22 mouse cellular contexts compared by ENCODE assay signal in genomic region chr19:6997721-6998290, GRCm38 (mm10). TPM values are rescaled to one million over a fixed set of nuclear protein-coding genes. Genes with fewer than 3 reads are reported as not detected.
DNase-seq lines count a peak whose midpoint lies in the region; ATAC-seq and TF ChIP-seq lines count a peak whose summit lies in the region.
"Had no signal": no experiment of that assay in that cellular context is flagged by ENCODE, and none has a peak within 500 bp of the region (broad histone marks: within the 10 kb centered on the region; RNA-seq: fewer than 3 reads in every experiment).

No protein-coding gene starts in this region.

- no peaks in the 10 kb centered on the region for H3K27me3 ChIP-seq in hindbrain, embryonic 12.5 days
- H3K27me3 ChIP-seq in hindbrain, embryonic 13.5 days, result no peaks in the 10 kb centered on the region
- H3K27me3 ChIP-seq in megakaryocyte, embryonic 14.5 days (replicated peaks), result no peaks in the 10 kb centered on the region
- no peaks in the 10 kb centered on the region for H3K27me3 ChIP-seq in MEL (ENCODE audit: control insufficient read depth in 1 of 2, insufficient read depth in 2 of 2, low read length in 2 of 2)
- H3K27me3 ChIP-seq: forebrain, embryonic 13.5 days; neural tube, embryonic 15.5 days had no signal

- no peak overlapping the region for H3K4me2 ChIP-seq in hindbrain, embryonic 12.5 days (replicated peaks)
- no peak overlapping the region for H3K4me2 ChIP-seq in hindbrain, embryonic 13.5 days
- H3K4me2 ChIP-seq: midbrain, embryonic 11.5 days had no signal

- H3K9me3 ChIP-seq in hindbrain, embryonic 12.5 days (replicated peaks), result no peaks in the 10 kb centered on the region
- no peaks in the 10 kb centered on the region for H3K9me3 ChIP-seq in hindbrain, embryonic 13.5 days
- H3K9me3 ChIP-seq in megakaryocyte, embryonic 14.5 days, result no peaks in the 10 kb centered on the region
- H3K9me3 ChIP-seq in MEL (replicated peaks; ENCODE audit: insufficient read depth, low read length), result no peaks in the 10 kb centered on the region
- H3K9me3 ChIP-seq: forebrain, embryonic 13.5 days; hindbrain, embryonic 10.5 days; neural tube, embryonic 15.5 days had no signal

- H3K9ac ChIP-seq in hindbrain, embryonic 12.5 days, result peak overlapping the region; percentile 18; the same call in 1 of the 2 replicates
- H3K9ac ChIP-seq in hindbrain, embryonic 13.5 days, result no peak overlapping the region
- H3K9ac ChIP-seq in MEL (ENCODE audit: control insufficient read depth, low read depth, low read length, poor library complexity, severe bottlenecking), result no peak overlapping the region
- H3K9ac ChIP-seq: liver, embryonic 14.5 days; lung, embryonic 14.5 days; neural tube, embryonic 15.5 days had no signal

- peaks cover 25% of the 10 kb centered on the region for H3K36me3 ChIP-seq in hindbrain, embryonic 12.5 days
- peaks cover 26% of the 10 kb centered on the region for H3K36me3 ChIP-seq in hindbrain, embryonic 13.5 days
- peaks cover 61% of the 10 kb centered on the region for H3K36me3 ChIP-seq in megakaryocyte, embryonic 14.5 days (replicated peaks; ENCODE audit: low read length)
- H3K36me3 ChIP-seq in MEL (ENCODE audit: control insufficient read depth in 1 of 2, insufficient read depth in 2 of 2, low read length in 2 of 2), result peaks cover 0 to 11% of the 10 kb centered on the region in 2 experiments; a peak in 2 of 4 replicates

- DNase-seq in adrenal gland, adult 2 months, result peak; percentile 4
- DNase-seq in adrenal gland, adult 8-10 months, result no peak
- DNase-seq in MEL (ENCODE audit: low read depth, low spot score), result no peak
- no peak for DNase-seq in frontal cortex, postnatal 14 days (ENCODE audit: low spot score in 2 of 2)
- DNase-seq: adrenal gland, postnatal 25 days; cerebellum, postnatal 36 days; embryo, embryonic 11 days; gastrocnemius, adult 2 months; kidney, adult 18-20 months; kidney, postnatal 14 days; lung, embryonic 14.5 days; right cerebral cortex, adult 18-20 months; right cerebral cortex, postnatal 4 days had no signal

- TF ChIP-seq POLR2A in MEL (IDR thresholded peaks at IDR 0.05; ENCODE audit: control insufficient read depth in 1 of 2, insufficient read depth in 1 of 2, low read depth in 1 of 2, low read length in 2 of 2, poor library complexity in 1 of 2), result peak in 1 of 2 experiments; percentile 32; a peak in 2 of 4 replicates

- 88% methylated on average over 9 of the region's 9 CpGs for WGBS in hindbrain, embryonic 12.5 days
- WGBS in hindbrain, embryonic 13.5 days, result 86% methylated on average over 9 of the region's 9 CpGs

- no peak for ATAC-seq in hindbrain, embryonic 12.5 days (ENCODE audit: low FRiP score)
- no peak for ATAC-seq in hindbrain, embryonic 13.5 days (ENCODE audit: low FRiP score)
- ATAC-seq in megakaryocyte, adult 5-6 weeks (ENCODE audit: poor library complexity, severe bottlenecking), result no peak
- ATAC-seq: forebrain, embryonic 13.5 days had no signal

- no peak for TF ChIP-seq RAD21 in MEL (IDR thresholded peaks at IDR 0.05; ENCODE audit: low read depth, low read length)

- no peak overlapping the region for H3K27ac ChIP-seq in hindbrain, embryonic 12.5 days
- H3K27ac ChIP-seq in hindbrain, embryonic 13.5 days, result no peak overlapping the region
- no peak overlapping the region for H3K27ac ChIP-seq in MEL (ENCODE audit: control insufficient read depth, low read depth, low read length)
- H3K27ac ChIP-seq: forebrain, embryonic 13.5 days; hindbrain, embryonic 10.5 days; liver, embryonic 14.5 days; neural tube, embryonic 15.5 days had no signal

- peaks cover 35% of the 10 kb centered on the region for H3K4me1 ChIP-seq in hindbrain, embryonic 12.5 days
- H3K4me1 ChIP-seq in hindbrain, embryonic 13.5 days (replicated peaks), result peaks cover 41% of the 10 kb centered on the region
- peaks cover 97% of the 10 kb centered on the region for H3K4me1 ChIP-seq in megakaryocyte, embryonic 14.5 days
- peaks cover 0 to 18% of the 10 kb centered on the region in 2 experiments; a peak in 3 of 4 replicates for H3K4me1 ChIP-seq in MEL (ENCODE audit: control insufficient read depth in 1 of 2, insufficient read depth in 2 of 2, low read length in 2 of 2)

- H3K4me3 ChIP-seq in hindbrain, embryonic 12.5 days, result no peak overlapping the region
- no peak overlapping the region for H3K4me3 ChIP-seq in hindbrain, embryonic 13.5 days
- peak overlapping the region; percentile 6 for H3K4me3 ChIP-seq in megakaryocyte, embryonic 14.5 days (replicated peaks)
- H3K4me3 ChIP-seq in MEL (ENCODE audit: control insufficient read depth in 1 of 2, insufficient read depth in 1 of 2, low read depth in 2 of 2, low read length in 2 of 2), result no peak overlapping the region

- peaks cover 2% of the 10 kb centered on the region; the same call in 1 of the 2 replicates for H3K79me2 ChIP-seq in MEL (ENCODE audit: control insufficient read depth, insufficient read depth, low read length, poor library complexity)

- TF ChIP-seq CTCF in MEL (IDR thresholded peaks at IDR 0.05 in 2 of 3, conservative IDR thresholded peaks at IDR 0.05 in 1 of 3; ENCODE audit: control insufficient read depth in 1 of 3, insufficient read depth in 1 of 3, low read depth in 2 of 3, low read length in 3 of 3, poor library complexity in 1 of 3, severe bottlenecking in 1 of 3), result no peak

- no peak for TF ChIP-seq EP300 in MEL (IDR thresholded peaks at IDR 0.05; ENCODE audit: low read depth in 1 of 2, low read length in 2 of 2)

RNA-seq across cellular contexts. Expression of gene Trpt1, which starts 1.9 kb away (rescaled TPM):
- total RNA-seq in adrenal gland, adult 2 months (2021), result 10 to 100 TPM; 11.5 to 16.3 TPM
- polyA plus RNA-seq in adrenal gland, adult 2 months (2012; rRNA removed), result 18.1 and 20.3 TPM in 2 replicates
- 10 to 100 TPM; 11.0 to 18.6 (median 15.0) TPM for total RNA-seq in adrenal gland, adult 8-10 months (2022)
- 8.7 and 12.6 TPM in 2 replicates for polyA plus RNA-seq in hindbrain, embryonic 12.5 days (2016; fragmentation: Nextera tagmentation; extraction: Ambion mirVana)
- 16.6 and 18.0 TPM in 2 replicates for polyA plus RNA-seq in hindbrain, embryonic 13.5 days (2015; fragmentation: Nextera tagmentation; extraction: Ambion mirVana)
- 0.57 TPM in 1 of 2 replicates, not detected in the other for polyA plus RNA-seq in megakaryocyte, embryonic 14.5 days (2012; ENCODE audit: insufficient read depth, low replicate concordance)
- total RNA-seq in megakaryocyte, adult 5-6 weeks (2015), result 1.5 and 3.4 TPM in 2 replicates
- 2.7 and 3.4 TPM in 2 replicates for total RNA-seq in megakaryocyte, adult 5-6 weeks (2017)
- total RNA-seq in MEL (2012; rRNA removed), result 1.2 and 1.8 TPM in 2 replicates
- 1 to 10 TPM in 1 of 2 experiments, not detected in 1; 2.3 TPM for polyA plus RNA-seq in MEL (2012; ENCODE audit: insufficient read depth in 1 of 2, insufficient read length in 2 of 2, low read depth in 1 of 2, low replicate concordance in 2 of 2, missing spikeins in 1 of 2)

RNA-seq across cellular contexts. Expression of gene Nudt22, which starts 1.9 kb away (rescaled TPM):
- 10 to 100 TPM; 28.3 to 40.7 TPM for total RNA-seq in adrenal gland, adult 2 months (2021)
- 122 and 130 TPM in 2 replicates for polyA plus RNA-seq in adrenal gland, adult 2 months (2012; rRNA removed)
- 10 to 100 TPM; 36.6 to 56.0 (median 48.7) TPM for total RNA-seq in adrenal gland, adult 8-10 months (2022)
- polyA plus RNA-seq in hindbrain, embryonic 12.5 days (2016; fragmentation: Nextera tagmentation; extraction: Ambion mirVana), result 20.1 and 20.2 TPM in 2 replicates
- 18.6 and 23.8 TPM in 2 replicates for polyA plus RNA-seq in hindbrain, embryonic 13.5 days (2015; fragmentation: Nextera tagmentation; extraction: Ambion mirVana)
- 6.7 and 9.1 TPM in 2 replicates for polyA plus RNA-seq in megakaryocyte, embryonic 14.5 days (2012; ENCODE audit: insufficient read depth, low replicate concordance)
- 16.6 and 29.0 TPM in 2 replicates for total RNA-seq in megakaryocyte, adult 5-6 weeks (2015)
- 10.1 and 16.0 TPM in 2 replicates for total RNA-seq in megakaryocyte, adult 5-6 weeks (2017)
- total RNA-seq in MEL (2012; rRNA removed), result 23.8 and 32.1 TPM in 2 replicates
- polyA plus RNA-seq in MEL (2012; ENCODE audit: insufficient read depth in 1 of 2, insufficient read length in 2 of 2, low read depth in 1 of 2, low replicate concordance in 2 of 2, missing spikeins in 1 of 2), result 10 to 100 TPM in 1 of 2 experiments, not detected in 1; 30.8 TPM

RNA-seq across cellular contexts. Expression of gene Dnajc4, which starts 5.4 kb away (rescaled TPM):
- 10 to 100 TPM; 42.6 to 50.7 TPM for total RNA-seq in adrenal gland, adult 2 months (2021)
- 43.0 and 47.5 TPM in 2 replicates for polyA plus RNA-seq in adrenal gland, adult 2 months (2012; rRNA removed)
- 10 to 100 TPM; 38.4 to 55.9 (median 43.3) TPM for total RNA-seq in adrenal gland, adult 8-10 months (2022)
- 20.5 and 24.0 TPM in 2 replicates for polyA plus RNA-seq in hindbrain, embryonic 12.5 days (2016; fragmentation: Nextera tagmentation; extraction: Ambion mirVana)
- polyA plus RNA-seq in hindbrain, embryonic 13.5 days (2015; fragmentation: Nextera tagmentation; extraction: Ambion mirVana), result 24.2 and 25.9 TPM in 2 replicates
- polyA plus RNA-seq in megakaryocyte, embryonic 14.5 days (2012; ENCODE audit: insufficient read depth, low replicate concordance), result 19.1 and 20.6 TPM in 2 replicates
- total RNA-seq in megakaryocyte, adult 5-6 weeks (2015), result 19.5 and 23.0 TPM in 2 replicates
- 18.4 and 21.4 TPM in 2 replicates for total RNA-seq in megakaryocyte, adult 5-6 weeks (2017)
- 3.2 and 4.2 TPM in 2 replicates for total RNA-seq in MEL (2012; rRNA removed)
- 10 to 100 TPM in 1 of 2 experiments, not detected in 1; 12.9 TPM for polyA plus RNA-seq in MEL (2012; ENCODE audit: insufficient read depth in 1 of 2, insufficient read length in 2 of 2, low read depth in 1 of 2, low replicate concordance in 2 of 2, missing spikeins in 1 of 2)

RNA-seq across cellular contexts. Expression of gene Vegfb, which starts 10.4 kb away (rescaled TPM):
- 100 to 1,000 TPM; 109 to 131 TPM for total RNA-seq in adrenal gland, adult 2 months (2021)
- 149 and 263 TPM in 2 replicates for polyA plus RNA-seq in adrenal gland, adult 2 months (2012; rRNA removed)
- 100 to 1,000 TPM in 1 of 4 experiments, 10 to 100 TPM in 3; 86.5 to 119 (median 95.7) TPM for total RNA-seq in adrenal gland, adult 8-10 months (2022)
- 32.2 and 37.0 TPM in 2 replicates for polyA plus RNA-seq in hindbrain, embryonic 12.5 days (2016; fragmentation: Nextera tagmentation; extraction: Ambion mirVana)
- polyA plus RNA-seq in hindbrain, embryonic 13.5 days (2015; fragmentation: Nextera tagmentation; extraction: Ambion mirVana), result 33.5 and 34.9 TPM in 2 replicates
- 68.5 and 73.8 TPM in 2 replicates for polyA plus RNA-seq in megakaryocyte, embryonic 14.5 days (2012; ENCODE audit: insufficient read depth, low replicate concordance)
- total RNA-seq in megakaryocyte, adult 5-6 weeks (2015), result 7.8 and 8.0 TPM in 2 replicates
- total RNA-seq in megakaryocyte, adult 5-6 weeks (2017), result 2.4 and 2.8 TPM in 2 replicates
- 11.2 and 11.5 TPM in 2 replicates for total RNA-seq in MEL (2012; rRNA removed)
- polyA plus RNA-seq in MEL (2012; ENCODE audit: insufficient read depth in 1 of 2, insufficient read length in 2 of 2, low read depth in 1 of 2, low replicate concordance in 2 of 2, missing spikeins in 1 of 2), result 10 to 100 TPM in 1 of 2 experiments, not detected in 1; 67.6 TPM

RNA-seq across cellular contexts. Expression of gene Fkbp2, which starts 17.5 kb away (rescaled TPM):
- total RNA-seq in adrenal gland, adult 2 months (2021), result 100 to 1,000 TPM; 110 to 119 TPM
- polyA plus RNA-seq in adrenal gland, adult 2 months (2012; rRNA removed), result 31.3 and 35.4 TPM in 2 replicates
- total RNA-seq in adrenal gland, adult 8-10 months (2022), result 100 to 1,000 TPM in 2 of 4 experiments, 10 to 100 TPM in 2; 62.4 to 165 (median 91.8) TPM
- polyA plus RNA-seq in hindbrain, embryonic 12.5 days (2016; fragmentation: Nextera tagmentation; extraction: Ambion mirVana), result 77.8 and 82.5 TPM in 2 replicates
- polyA plus RNA-seq in hindbrain, embryonic 13.5 days (2015; fragmentation: Nextera tagmentation; extraction: Ambion mirVana), result 108 and 109 TPM in 2 replicates
- 154 and 460 TPM in 2 replicates for polyA plus RNA-seq in megakaryocyte, embryonic 14.5 days (2012; ENCODE audit: insufficient read depth, low replicate concordance)
- total RNA-seq in megakaryocyte, adult 5-6 weeks (2015), result 127 and 145 TPM in 2 replicates
- 141 and 155 TPM in 2 replicates for total RNA-seq in megakaryocyte, adult 5-6 weeks (2017)
- total RNA-seq in MEL (2012; rRNA removed), result 51.4 and 53.9 TPM in 2 replicates
- polyA plus RNA-seq in MEL (2012; ENCODE audit: insufficient read depth in 1 of 2, insufficient read length in 2 of 2, low read depth in 1 of 2, low replicate concordance in 2 of 2, missing spikeins in 1 of 2), result 100 to 1,000 TPM in 1 of 2 experiments, not detected in 1; 167 TPM
